Mouse (Mus musculus): Measurements from ENCODE around the gene Tmem201. TPM values are rescaled to one million over a fixed set of nuclear protein-coding genes. Genes with fewer than 3 reads are reported as not detected.

Gene Tmem201
- total and polyA plus RNA-seq, 3 experiments = 6.4 to 29.2 (median 16.2) TPM

DNA sequence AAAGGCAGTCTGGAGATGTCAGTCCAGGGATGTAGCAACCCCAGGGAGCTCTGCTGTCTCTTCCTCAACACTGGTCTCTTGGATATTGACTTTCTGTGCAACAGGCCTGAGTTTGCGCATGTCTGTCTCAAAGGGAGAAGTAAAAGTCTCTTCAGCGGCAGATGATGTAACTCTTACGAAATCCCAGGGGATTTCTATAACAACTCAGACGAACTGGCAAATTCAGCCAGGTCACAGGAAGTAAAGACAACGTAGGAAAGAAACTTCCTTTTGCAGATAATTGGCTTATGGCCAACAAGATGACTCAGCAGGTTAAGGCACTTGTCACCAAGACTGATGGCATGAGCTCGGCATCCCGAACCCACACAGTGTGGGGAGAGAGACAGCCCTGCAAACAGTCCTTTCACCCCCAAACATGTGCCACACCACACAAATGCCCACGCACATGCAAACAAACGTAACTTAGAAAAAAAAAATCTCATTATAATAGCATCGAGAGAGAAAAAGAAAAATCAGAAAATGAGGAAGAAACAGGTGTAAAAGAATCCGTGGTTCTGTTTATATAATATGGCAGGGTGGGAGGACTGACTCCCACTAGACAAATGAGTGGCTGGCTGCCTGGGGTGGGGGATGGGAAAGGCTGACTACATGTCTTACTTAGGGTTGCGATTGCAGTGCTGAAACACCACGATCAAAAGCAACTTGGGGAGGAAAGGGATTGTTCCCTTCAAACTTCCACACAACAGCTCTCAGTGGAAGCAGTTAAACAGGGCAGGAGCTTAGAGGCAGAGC, 42.9 kb upstream of the Tmem201 start (continued):
- TF ChIP-seq MEF2A (IDR thresholded peaks at IDR 0.05; ENCODE audit: borderline replicate concordance, low read depth, low read length) (peak; percentile 76; the same call in 1 of the 2 replicates), JUND (conservative IDR thresholded peaks at IDR 0.05; ENCODE audit: low read depth, low read length) (peak; percentile 83; the same call in 1 of the 2 replicates), USF1 (IDR thresholded peaks at IDR 0.05; ENCODE audit: low read depth, low read length) (no peak), MAZ (IDR thresholded peaks at IDR 0.05; ENCODE audit: low read depth, low read length) (no peak), BHLHE40 (IDR thresholded peaks at IDR 0.05; ENCODE audit: low read depth, low read length) (peak; percentile 49), POLR2AphosphoS2 (IDR thresholded peaks at IDR 0.05; ENCODE audit: low read depth, low read length) (no peak), ETS1 (conservative IDR thresholded peaks at IDR 0.05; ENCODE audit: low read depth, low read length) (peak; percentile 98), CHD1 (IDR thresholded peaks at IDR 0.05; ENCODE audit: low read depth, low read length) (no peak), MAX (IDR thresholded peaks at IDR 0.05; ENCODE audit: low read length) (peak; percentile 74; the same call in 1 of the 2 replicates), E2F4 (IDR thresholded peaks at IDR 0.05; ENCODE audit: insufficient replicate concordance, low read depth, low read length) (no peak)

DNA sequence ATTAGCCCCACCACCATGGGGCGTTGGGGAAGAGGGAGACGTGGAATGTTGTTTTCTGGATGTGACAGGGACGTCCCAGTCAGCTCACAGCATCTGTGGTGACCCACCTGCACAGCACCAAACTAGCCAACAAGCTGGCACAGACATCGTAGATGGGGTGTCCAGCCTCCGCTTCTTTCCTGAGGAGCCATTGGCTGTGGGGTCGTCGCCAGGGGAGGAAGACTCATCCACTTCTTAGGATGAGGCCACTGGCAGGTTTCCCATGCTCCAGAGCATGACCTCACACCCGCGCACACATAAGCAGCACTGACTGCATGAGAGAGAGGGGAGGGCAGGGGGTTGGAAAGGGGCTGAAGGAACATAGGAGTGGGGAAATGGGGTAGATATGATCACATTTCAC, 42.1 kb upstream of the Tmem201 start:
- dilution Hi-C loops (cut with MboI; ENCODE audit: extremely low pct_ligation_motif_present, extremely low pct_unique_long_range_greater_than_20kb, low sequenced_read_pairs) = loop anchor here (25.0 kb wide), 1 partner anchor 182 kb away; the partner anchor contains the start of gene Spsb1
- Histone ChIP-seq H3K4me3 (replicated peaks in 1 of 3; ENCODE audit: low read depth in 2 of 3, low read length in 2 of 3, poor library complexity in 1 of 3) (peak overlapping the region; percentile 14 to 57 (median 48)), H3K27ac (ENCODE audit: insufficient read depth, low read depth) (peak overlapping the region; percentile 74), H3K9me3 (replicated peaks; ENCODE audit: low read length) (no peaks in the 10 kb centered on the region), H3K9ac (ENCODE audit: insufficient read depth, low read depth) (peak overlapping the region; percentile 52), H3K27me3 (replicated peaks) (peaks cover 4% of the 10 kb centered on the region), H3K36me3 (replicated peaks in 1 of 2; ENCODE audit: control insufficient read depth in 1 of 2, insufficient read depth in 1 of 2, low read length in 1 of 2) (peaks cover 0 to 7% of the 10 kb centered on the region in 2 experiments), H3K4me1 (ENCODE audit: control insufficient read depth in 1 of 2, insufficient read depth in 2 of 2) (peaks cover 21 to 29% of the 10 kb centered on the region in 2 experiments), H3K79me2 (replicated peaks; ENCODE audit: control insufficient read depth, extremely low read depth, insufficient read depth, poor library complexity, severe bottlenecking) (no peaks in the 10 kb centered on the region), H3K4me2 (ENCODE audit: insufficient read depth, low read depth, poor library complexity, severe bottlenecking) (peak overlapping the region; percentile 57)
- in situ Hi-C loops (cut with MboI; ENCODE audit: low pct_ligation_motif_present, low pct_unique_long_range_greater_than_20kb, low sequenced_read_pairs) = no loop called here
- DNase-seq (ENCODE audit: extremely low read depth) = no peak
- TF ChIP-seq POLR2AphosphoS2 (IDR thresholded peaks at IDR 0.05; ENCODE audit: low read depth, low read length) = no peak
- no peak for TF ChIP-seq ZC3H11A (IDR thresholded peaks at IDR 0.05; ENCODE audit: low read depth, low read length)
- TF ChIP-seq UBTF (IDR thresholded peaks at IDR 0.05; ENCODE audit: low read depth, low read length) = no peak
- no peak for TF ChIP-seq NRF1 (IDR thresholded peaks at IDR 0.05; ENCODE audit: low read depth, low read length)
- TF ChIP-seq MAZ (IDR thresholded peaks at IDR 0.05; ENCODE audit: low read depth, low read length) = no peak

DNA sequence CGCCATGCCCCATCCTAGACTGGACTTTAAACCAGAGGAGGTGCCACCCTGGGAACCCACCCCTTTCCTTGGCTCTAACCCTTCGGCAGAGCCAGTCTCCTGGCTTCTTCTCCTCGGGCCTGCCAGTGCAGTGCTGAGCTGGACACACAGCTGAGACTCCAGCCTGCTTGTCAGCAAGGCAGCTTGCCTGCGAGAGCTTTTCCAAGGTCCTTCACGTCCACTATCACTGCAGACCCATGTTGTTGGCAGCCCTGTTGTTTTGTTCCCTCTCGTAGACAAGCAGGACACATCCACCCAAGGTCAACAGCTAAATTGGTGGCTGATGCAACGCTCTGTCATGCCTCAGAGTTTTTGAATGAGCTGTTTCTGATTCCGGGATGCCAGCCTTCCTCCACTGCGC, 39.3 kb upstream of the Tmem201 start:
- peaks cover 11% of the 10 kb centered on the region for H3K79me2 ChIP-seq (replicated peaks; ENCODE audit: control insufficient read depth, extremely low read depth, insufficient read depth, poor library complexity, severe bottlenecking)
- in situ Hi-C loops (cut with MboI; ENCODE audit: low pct_ligation_motif_present, low pct_unique_long_range_greater_than_20kb, low sequenced_read_pairs) = no loop called here

More for the DNA sequence above, 39.3 kb upstream of the Tmem201 start:
- H3K4me2 ChIP-seq (ENCODE audit: insufficient read depth, low read depth, poor library complexity, severe bottlenecking) = no peak overlapping the region
- H3K9ac ChIP-seq (ENCODE audit: insufficient read depth, low read depth) = peak overlapping the region; percentile 37; the same call in 1 of the 2 replicates
- H3K4me1 ChIP-seq (ENCODE audit: control insufficient read depth in 1 of 2, insufficient read depth in 2 of 2) = peaks cover 20 to 40% of the 10 kb centered on the region in 2 experiments
- peak overlapping the region in 1 of 3 experiments; percentile 20 for H3K4me3 ChIP-seq (replicated peaks in 1 of 3; ENCODE audit: low read depth in 2 of 3, low read length in 2 of 3, poor library complexity in 1 of 3)
- peak overlapping the region; percentile 19; the same call in 1 of the 2 replicates for H3K27ac ChIP-seq (ENCODE audit: insufficient read depth, low read depth)
- peaks cover 0 to 7% of the 10 kb centered on the region in 2 experiments for H3K36me3 ChIP-seq (replicated peaks in 1 of 2; ENCODE audit: control insufficient read depth in 1 of 2, insufficient read depth in 1 of 2, low read length in 1 of 2)
- H3K27me3 ChIP-seq (replicated peaks) = peaks cover 4% of the 10 kb centered on the region
- dilution Hi-C loops (cut with MboI; ENCODE audit: extremely low pct_ligation_motif_present, extremely low pct_unique_long_range_greater_than_20kb, low sequenced_read_pairs) = loop anchor here (25.0 kb wide), 1 partner anchor 185 kb away; the partner anchor contains the start of gene Spsb1
- no peaks in the 10 kb centered on the region for H3K9me3 ChIP-seq (replicated peaks; ENCODE audit: low read length)
- TF ChIP-seq POLR2AphosphoS2 (IDR thresholded peaks at IDR 0.05; ENCODE audit: low read depth, low read length) (no peak), ELF1 (IDR thresholded peaks at IDR 0.05; ENCODE audit: low read depth, low read length) (peak; percentile 45), IRF4 (IDR thresholded peaks at IDR 0.05; ENCODE audit: low read depth, low read length) (no peak), MYC (IDR thresholded peaks at IDR 0.05; ENCODE audit: low read depth, low read length) (no peak), UBTF (IDR thresholded peaks at IDR 0.05; ENCODE audit: low read depth, low read length) (no peak), GABPA (IDR thresholded peaks at IDR 0.05; ENCODE audit: insufficient replicate concordance, low read depth, low read length) (no peak), CTCF (conservative IDR thresholded peaks at IDR 0.05 in 1 of 2, IDR thresholded peaks at IDR 0.05 in 1 of 2; ENCODE audit: low read depth in 2 of 2, low read length in 2 of 2) (no peak), NRF1 (IDR thresholded peaks at IDR 0.05; ENCODE audit: low read depth, low read length) (peak; percentile 43; the same call in 1 of the 2 replicates), ZMIZ1 (IDR thresholded peaks at IDR 0.05; ENCODE audit: low read depth, low read length) (no peak)
- DNase-seq (ENCODE audit: extremely low read depth) = no peak
